Mouse (Mus musculus) bone marrow macrophage, adult 2 months (primary cell): ENCODE results near the gene Col4a2.

Source experiments
- CTCF ChIP-seq: IDR thresholded peaks from 2 replicates; pipeline ENCODE4 v1.5.1; 2012; ENCODE audit warnings: low read depth, mild to moderate bottlenecking, low read length, moderate library complexity
- POLR2A ChIP-seq: IDR thresholded peaks from 2 replicates; pipeline ENCODE4 v1.6.1; 2012; ENCODE audit warnings: mild to moderate bottlenecking, low read depth, low read length, borderline replicate concordance

DNA sequence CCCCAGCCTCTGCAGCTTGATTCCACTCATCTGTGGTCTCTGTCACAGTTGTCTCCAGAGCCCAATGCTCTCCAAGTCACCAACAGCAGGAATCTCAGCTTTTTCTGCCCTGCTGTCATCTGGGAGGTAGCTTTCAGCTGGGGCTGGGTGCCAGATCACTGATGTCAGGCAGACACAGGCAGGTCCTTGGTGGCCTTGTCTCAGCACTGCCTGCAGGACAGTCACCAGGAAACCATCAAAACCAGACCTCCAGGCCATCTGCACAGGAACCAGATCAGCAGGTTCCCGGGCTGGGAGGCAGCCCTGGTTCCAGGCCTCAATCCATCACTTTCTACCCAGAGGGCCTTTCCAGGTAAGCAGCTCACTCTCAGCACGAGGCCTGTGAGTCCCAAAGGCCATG is 149.2 kb downstream of the Col4a2 start:
- TF ChIP-seq CTCF (no peak), POLR2A (no peak)
